Mouse (Mus musculus) olfactory bulb, adult 2 months (tissue): ENCODE measurements at regions not wholly inside any gene's neighbourhood (a gene's known extent, or its start where the extent isn't known, plus 50 kb on each side); places are given as distances from the start of the nearest gene placed in this dataset.

Experiments
- H3K27ac ChIP-seq: fragments of 200-500 bp; 2 replicates; pipeline ENCODE4 v1.5.1; 2012; ENCODE audit warnings: low read depth, low read length; ENCODE audit not compliant: insufficient read depth
- H3K4me1 ChIP-seq: fragments of 200-500 bp; 2 replicates; pipeline ENCODE4 v1.6.1; 2012; ENCODE audit warnings: low read length; ENCODE audit not compliant: control insufficient read depth, insufficient read depth
- H3K4me3 ChIP-seq: fragments of 200-500 bp; 2 replicates; pipeline ENCODE4 v1.5.1; 2012; ENCODE audit warnings: mild to moderate bottlenecking, low read depth, low read length, moderate library complexity; ENCODE audit not compliant: insufficient read depth
- CTCF ChIP-seq: fragments of 200-500 bp; IDR thresholded peaks from 2 replicates; pipeline ENCODE4 v1.5.1; 2012; ENCODE audit warnings: low read depth, mild to moderate bottlenecking, low read length, moderate library complexity; ENCODE audit not compliant: insufficient read depth
- POLR2A ChIP-seq: fragments of 200-500 bp; IDR thresholded peaks from 2 replicates; pipeline ENCODE4 v1.6.1; 2012; ENCODE audit warnings: mild to moderate bottlenecking, low read depth, low read length, moderate library complexity; ENCODE audit not compliant: insufficient read depth
- WGBS: fragments of 180-500 bp; shearing (Covaris S2); methylation state at CpG from one replicate; pipeline ENCODE4 v1.1.7; 2018; 5-methylcytosine and 5-hydroxymethylcytosine counted together

DNA sequence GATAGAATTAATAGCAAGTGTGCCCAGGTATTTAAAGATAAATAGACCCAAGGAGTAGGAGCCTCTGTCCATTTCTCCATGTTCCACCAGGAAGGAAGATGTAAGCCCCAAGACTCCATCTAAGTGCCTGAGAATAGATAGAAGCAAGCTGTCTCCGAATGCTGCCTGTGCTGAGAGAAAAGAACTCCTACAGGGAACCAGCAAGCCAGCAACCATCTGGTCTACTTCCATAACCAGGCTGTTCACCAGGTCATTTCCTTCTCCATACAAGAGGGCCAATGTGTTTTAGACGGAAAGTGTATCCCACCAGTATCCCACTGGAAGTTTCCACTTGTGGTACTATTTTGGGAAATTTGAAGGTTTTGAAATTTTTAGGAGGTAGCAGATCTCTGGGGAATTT is 418.4 kb upstream of the Camk1g start:
- Histone ChIP-seq H3K4me1 (no peaks in the 10 kb centered on the region), H3K4me3 (no peak overlapping the region), H3K27ac (no peak overlapping the region)
- 93% methylated on average over 2 of the region's 2 CpGs for WGBS
- TF ChIP-seq CTCF (no peak), POLR2A (no peak)

DNA sequence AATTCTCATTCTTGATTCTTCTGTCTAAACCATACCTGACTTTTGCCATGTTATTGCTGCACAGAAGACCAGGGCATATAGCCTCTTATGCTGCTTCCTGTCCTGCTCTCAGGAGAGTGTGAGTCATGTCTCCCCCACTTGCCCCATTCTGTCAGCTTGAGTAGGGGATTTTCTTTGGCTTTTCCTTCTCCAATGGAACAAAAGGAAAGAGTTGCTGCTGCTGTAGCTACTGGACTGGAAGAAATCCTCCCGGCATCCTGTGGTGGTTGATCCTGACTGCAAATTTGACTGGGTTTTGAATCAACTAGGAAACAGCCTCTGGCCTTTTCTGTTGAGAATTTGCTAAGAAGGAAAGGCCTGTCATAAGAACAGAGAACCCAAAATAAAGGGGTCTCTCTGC is 417.3 kb upstream of the Camk1g start:
- WGBS = 43% methylated on average over 1 of the region's 1 CpGs
- no peak overlapping the region for H3K4me3 ChIP-seq
- H3K4me1 ChIP-seq = no peaks in the 10 kb centered on the region
- no peak overlapping the region for H3K27ac ChIP-seq
- no peak for TF ChIP-seq POLR2A

DNA sequence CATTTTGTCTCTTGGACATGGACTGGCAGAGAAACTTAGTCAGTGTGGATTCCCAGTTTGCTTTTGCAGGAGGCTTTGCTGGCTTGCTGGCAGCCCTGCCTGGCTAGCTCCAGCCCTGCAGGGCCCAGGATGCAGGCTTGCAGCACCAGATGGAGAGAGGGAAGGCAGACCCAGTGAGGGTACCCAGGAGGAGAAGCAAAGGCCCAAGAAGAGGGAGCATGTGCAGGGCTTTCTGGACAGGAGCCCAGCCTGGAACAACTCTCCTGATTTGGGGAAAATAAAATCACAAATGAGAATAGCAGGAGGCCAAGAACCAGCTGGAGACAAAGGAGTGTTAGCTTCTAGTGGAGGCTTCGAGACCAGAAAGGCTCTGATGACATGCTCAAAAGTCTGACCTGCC is 414.9 kb upstream of the Camk1g start:
- no peaks in the 10 kb centered on the region for H3K4me1 ChIP-seq
- TF ChIP-seq CTCF (no peak), POLR2A (no peak)
- WGBS = 76% methylated on average over 1 of the region's 1 CpGs
- H3K27ac ChIP-seq = no peak overlapping the region
- no peak overlapping the region for H3K4me3 ChIP-seq

DNA sequence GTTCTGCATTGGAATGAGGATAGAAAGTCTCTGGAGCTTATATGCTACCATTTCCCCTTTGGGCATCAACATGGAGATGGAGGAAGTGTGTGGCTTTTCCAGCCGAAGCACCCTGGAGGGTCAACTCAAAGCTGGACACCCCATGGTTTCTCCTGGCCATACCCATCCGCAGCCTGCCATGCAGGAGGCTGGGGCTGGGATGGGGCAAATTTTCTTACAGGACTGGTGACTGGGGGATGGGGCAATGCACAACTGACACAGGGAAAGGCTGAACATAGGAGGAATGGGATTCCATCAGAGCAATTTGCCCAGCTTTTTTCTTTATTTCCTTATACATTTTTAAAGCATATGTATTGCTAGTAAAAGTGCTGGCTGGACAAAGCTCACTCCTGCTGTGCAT is 414.4 kb upstream of the Camk1g start:
- no peak overlapping the region for H3K4me3 ChIP-seq
- no peak overlapping the region for H3K27ac ChIP-seq

DNA sequence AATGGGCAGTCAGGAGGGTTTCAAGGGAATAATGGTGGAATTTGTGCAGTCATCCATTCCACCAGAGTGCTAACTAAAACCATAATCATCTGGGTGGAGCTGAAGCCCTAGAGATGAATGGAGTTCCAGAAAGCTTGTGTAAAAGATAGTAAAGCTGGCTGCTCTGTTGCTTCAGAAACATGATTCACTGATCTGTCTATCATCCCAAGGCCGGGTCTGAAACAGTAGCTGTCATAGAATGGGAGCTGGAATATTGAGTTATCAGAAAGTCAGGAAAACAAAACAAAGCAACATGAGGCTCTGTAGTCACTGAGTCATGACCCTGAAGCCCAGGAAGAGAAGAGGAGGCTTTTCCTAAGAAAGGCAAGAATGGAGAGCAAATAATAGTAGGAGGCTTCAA is 408.1 kb upstream of the Camk1g start:
- no peak overlapping the region for H3K27ac ChIP-seq
- WGBS = 33% methylated on average over 1 of the region's 1 CpGs
- TF ChIP-seq POLR2A (no peak), CTCF (no peak)
- H3K4me1 ChIP-seq = no peaks in the 10 kb centered on the region
- no peak overlapping the region for H3K4me3 ChIP-seq

More for the DNA sequence above, 414.4 kb upstream of the Camk1g start:
- TF ChIP-seq POLR2A (no peak), CTCF (no peak)
- WGBS = 96% methylated on average over 2 of the region's 2 CpGs
- no peaks in the 10 kb centered on the region for H3K4me1 ChIP-seq

DNA sequence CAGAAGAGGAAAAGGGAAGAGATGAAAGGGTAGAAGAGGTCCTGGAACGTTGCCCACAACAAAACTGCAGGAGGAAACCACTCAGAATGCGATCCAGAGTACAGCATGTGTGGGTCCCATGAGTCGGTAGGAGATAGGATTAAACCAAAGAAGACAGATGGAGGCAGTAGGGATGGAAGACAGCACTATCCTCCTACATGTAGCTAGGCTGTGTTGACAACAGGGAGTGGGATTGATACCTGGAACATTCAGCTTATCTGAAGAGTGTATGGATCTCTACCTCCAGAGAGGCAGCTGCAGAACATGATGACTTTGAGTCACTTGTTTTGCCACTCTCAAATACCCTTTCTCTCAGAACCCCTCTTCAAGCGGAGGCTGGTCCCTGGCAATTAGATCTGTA is 399.4 kb upstream of the Camk1g start:
- Histone ChIP-seq H3K4me1 (no peaks in the 10 kb centered on the region), H3K27ac (no peak overlapping the region), H3K4me3 (no peak overlapping the region)
- 75% methylated on average over 4 of the region's 4 CpGs for WGBS
- TF ChIP-seq CTCF = no peak
- TF ChIP-seq POLR2A = no peak

DNA sequence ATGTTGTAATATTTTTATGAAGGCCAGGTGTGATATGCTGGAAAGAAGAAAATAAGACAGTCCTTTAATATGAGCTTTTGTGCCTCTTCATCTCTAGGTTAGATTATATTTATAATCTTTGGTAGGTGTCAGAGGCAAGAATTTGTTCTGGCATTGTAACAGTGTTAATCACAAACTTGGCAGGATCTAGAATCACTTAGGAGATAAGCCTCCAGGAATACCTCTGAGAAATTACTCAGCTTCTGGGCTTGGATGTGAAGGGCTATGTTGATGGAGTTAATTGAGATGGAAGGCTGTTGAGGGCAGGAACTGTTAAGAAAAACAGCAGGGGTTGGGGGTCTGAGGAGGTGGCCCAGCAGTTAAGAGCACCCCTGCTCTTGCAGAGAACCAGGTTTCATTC is 394.0 kb upstream of the Camk1g start:
- H3K4me3 ChIP-seq = no peak overlapping the region
- H3K4me1 ChIP-seq = no peaks in the 10 kb centered on the region
- TF ChIP-seq POLR2A = no peak
- no peak for TF ChIP-seq CTCF
- no peak overlapping the region for H3K27ac ChIP-seq

DNA sequence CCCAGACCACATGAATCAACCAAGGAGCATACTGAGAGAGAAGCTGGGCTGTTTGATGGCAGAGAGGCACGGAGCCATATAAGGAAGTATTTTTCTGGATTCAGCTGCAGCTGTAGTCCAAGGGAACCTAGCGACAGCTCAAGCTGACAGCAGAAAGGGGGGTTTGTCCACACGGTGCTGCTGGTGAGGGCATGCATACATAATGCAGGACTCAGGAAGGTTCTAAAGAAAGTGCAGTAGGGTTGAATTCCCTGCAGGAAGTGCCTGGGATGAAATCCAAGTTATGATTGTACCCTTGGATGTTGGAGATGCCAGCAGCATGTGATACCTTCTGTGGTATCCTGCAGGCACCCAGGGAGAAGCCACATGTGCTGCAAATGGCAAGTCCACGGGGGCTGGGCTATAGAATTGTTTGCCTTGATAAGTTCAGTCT is 381.7 kb upstream of the Camk1g start:
- Histone ChIP-seq H3K4me1 (peaks cover 4% of the 10 kb centered on the region; the same call in 1 of the 2 replicates), H3K27ac (no peak overlapping the region), H3K4me3 (no peak overlapping the region)
- 22% methylated on average over 4 of the region's 4 CpGs for WGBS
- no peak for TF ChIP-seq CTCF
- TF ChIP-seq POLR2A = no peak

DNA sequence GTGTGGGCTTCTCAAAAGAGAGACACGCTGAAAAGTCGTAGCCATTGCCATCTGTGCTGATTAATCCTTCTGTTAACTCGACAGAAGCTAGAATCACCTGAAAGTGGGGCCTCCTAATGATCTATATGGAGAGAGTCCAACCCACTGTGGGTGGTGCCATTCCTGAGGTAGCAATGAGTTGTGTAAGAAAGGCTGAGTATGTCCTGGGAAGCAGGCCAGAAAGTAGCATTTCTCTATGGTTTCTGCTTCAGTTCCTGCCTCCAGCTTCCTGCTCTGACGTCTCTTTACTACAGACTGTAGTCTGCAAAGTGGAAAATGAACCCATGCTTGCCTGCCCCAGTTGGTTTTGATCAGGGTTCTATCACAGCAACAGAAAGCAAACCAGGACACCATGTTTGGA is 380.8 kb upstream of the Camk1g start:
- Histone ChIP-seq H3K27ac (no peak overlapping the region), H3K4me3 (no peak overlapping the region), H3K4me1 (peaks cover 4% of the 10 kb centered on the region; the same call in 1 of the 2 replicates)
- TF ChIP-seq POLR2A = no peak
- no peak for TF ChIP-seq CTCF
- WGBS = 75% methylated on average over 4 of the region's 4 CpGs

DNA sequence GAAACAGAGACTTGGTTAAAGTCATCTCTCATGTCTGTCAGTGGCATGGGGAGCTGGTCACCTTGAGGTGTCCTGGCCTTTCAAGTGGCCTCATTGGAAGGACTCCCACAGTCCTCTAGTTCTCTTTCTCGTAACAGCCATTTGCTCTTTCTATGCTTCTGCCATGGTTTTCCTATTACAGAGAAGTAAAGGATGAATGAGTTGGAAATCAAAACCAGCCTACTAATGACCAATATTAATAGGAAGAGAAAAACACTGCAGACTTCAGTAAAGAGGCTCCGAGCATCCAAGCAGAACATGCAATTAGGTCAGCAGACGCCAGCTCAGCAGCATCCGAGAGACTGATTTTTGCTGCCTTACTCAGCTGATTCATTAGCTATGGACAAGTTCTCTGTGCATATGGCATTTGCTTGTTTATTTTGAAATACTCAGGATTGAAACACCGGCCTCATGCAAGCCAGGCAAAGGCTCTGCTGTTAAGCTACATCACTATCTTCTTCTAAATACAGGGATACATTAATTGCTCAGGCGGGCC is 377.4 kb upstream of the Camk1g start:
- Histone ChIP-seq H3K4me3 (no peak overlapping the region), H3K27ac (no peak overlapping the region), H3K4me1 (peaks cover 4% of the 10 kb centered on the region; the same call in 1 of the 2 replicates)
- TF ChIP-seq CTCF (no peak), POLR2A (no peak)
- WGBS = 79% methylated on average over 6 of the region's 6 CpGs
